Mouse (Mus musculus) left cerebral cortex, postnatal 36 days (tissue): ENCODE results near the gene Aqp11. TPM values are rescaled to one million over a fixed set of nuclear protein-coding genes. Genes with fewer than 3 reads are reported as not detected.
A peak's percentile ranks its signal among the peaks of the same experiment; 100 is the strongest.

ENCODE experiments used
- DNase-seq, 2 experiments: peaks; one replicate each; pipeline ENCODE4 v3.0.0; 2021 to 2022; ENCODE audit warnings: low spot score in 2 of 2, mixed read lengths in 1 of 2
- intact Hi-C: fragments of 180-260 bp; cut with DNase I; formaldehyde crosslinking; loops from one replicate; pipeline ENCODE4 v1.15.1; 2025
- total RNA-seq, 2 experiments: library from RNA; stranded (reverse); gene quantifications; 2 replicates each; pipeline ENCODE4 v1.2.3; 2021

Gene Aqp11
- total RNA-seq, 2 experiments from 2014 or later, result 22.1 to 23.3 TPM

DNA sequence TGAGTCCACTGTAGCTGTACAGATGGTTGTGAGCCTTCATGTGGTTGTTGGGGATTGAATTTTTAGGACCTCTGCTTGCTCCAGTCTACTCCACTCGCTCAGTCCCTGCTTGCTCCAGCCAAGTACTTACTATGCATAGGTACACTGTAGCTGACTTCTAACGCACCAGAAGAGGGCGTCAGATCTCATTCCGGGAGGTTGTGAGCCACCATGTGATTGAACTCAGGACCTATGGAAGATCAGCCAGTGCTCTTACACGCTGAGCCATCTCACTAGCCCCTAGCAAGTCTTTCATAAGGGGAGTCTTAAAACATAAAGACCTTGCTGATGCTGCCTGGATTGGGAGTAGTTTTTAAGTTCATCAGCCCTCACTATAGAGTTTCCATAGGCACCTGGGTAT lies 18.0 kb downstream of the Aqp11 start:
- intact Hi-C loops, result no loop called here
- DNase-seq, result no peak

DNA sequence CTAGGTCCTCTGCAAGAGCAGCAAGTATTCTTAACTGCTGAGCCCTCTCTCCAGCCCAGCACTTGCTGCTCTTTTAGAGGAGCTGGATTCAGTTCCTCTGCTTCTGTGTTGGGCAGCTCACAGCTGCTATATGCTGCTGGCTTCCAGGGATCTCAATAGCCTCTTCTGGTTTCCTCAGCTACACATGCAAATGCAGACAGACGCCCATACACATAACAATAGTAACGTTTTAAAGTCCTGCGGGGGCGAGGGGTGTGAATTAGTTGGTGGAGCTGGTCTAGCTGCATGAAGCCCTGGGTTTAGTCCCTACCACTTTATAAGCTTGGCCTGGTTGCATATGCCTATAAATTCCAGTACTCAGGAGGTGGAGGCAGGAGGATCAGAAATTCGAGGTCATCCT lies 19.0 kb downstream of the Aqp11 start:
- intact Hi-C loops, result no loop called here
- DNase-seq, result no peak

DNA sequence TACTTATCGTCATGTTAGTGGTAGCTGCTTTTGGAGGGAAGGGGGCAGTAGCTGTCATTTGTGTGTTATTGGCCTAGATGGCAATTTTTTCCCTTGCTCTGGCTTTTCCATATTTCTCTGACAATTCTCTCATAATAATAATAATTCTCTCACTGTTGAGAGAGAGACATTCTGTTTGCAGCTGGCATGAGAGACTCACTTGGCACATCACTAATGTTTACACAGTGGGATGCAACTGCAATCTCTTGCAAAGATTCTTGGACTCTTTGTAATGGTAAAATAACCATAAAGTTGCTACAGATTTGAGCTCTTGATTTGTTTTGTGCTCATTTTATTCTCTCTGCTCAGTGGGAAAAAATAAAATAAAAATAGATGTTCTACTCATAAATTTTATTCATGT lies 20.8 kb downstream of the Aqp11 start:
- intact Hi-C loops, result no loop called here
- no peak for DNase-seq

DNA sequence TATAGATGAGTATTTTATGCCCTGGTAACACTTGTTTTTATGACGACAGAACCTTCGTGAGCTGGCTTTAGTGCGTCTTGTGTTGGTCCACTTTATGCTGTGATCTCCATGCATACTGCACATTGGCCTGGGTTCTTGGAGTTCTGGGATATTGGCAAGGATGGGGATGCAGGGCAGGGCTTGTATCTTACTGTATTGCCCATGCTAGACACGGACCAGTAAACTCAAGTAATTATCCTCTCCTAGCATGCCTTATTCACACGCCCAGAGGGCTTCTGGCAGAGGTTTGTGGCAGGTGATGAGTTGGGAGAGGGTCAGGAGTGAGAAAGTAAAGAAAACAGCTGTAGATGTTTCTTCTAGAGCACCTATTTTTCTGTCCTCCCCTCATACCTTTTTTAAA lies 23.4 kb downstream of the Aqp11 start:
- intact Hi-C loops, result no loop called here
- no peak for DNase-seq

DNA sequence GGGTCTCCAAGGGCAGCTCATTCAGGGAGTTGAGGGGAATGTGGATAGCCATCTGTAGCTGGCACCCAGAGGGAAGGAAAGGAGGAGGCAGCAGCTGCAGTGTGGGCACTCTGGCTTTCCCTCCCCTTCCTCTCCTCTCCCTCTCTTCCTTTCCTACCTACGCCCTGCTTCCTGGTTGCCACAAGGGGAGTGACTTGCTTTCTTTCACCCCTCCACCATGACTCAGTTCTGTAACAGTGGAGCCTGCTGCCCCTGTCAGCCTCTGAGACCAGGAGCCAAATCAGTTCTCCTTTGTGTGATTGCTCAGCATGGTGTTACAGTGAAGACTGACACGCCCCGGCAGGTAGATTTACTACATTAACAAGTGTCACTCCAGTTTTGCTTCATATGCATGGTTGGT lies 28.9 kb downstream of the Aqp11 start:
- intact Hi-C loops, result no loop called here
- DNase-seq, result peak; percentile 23 to 33

DNA sequence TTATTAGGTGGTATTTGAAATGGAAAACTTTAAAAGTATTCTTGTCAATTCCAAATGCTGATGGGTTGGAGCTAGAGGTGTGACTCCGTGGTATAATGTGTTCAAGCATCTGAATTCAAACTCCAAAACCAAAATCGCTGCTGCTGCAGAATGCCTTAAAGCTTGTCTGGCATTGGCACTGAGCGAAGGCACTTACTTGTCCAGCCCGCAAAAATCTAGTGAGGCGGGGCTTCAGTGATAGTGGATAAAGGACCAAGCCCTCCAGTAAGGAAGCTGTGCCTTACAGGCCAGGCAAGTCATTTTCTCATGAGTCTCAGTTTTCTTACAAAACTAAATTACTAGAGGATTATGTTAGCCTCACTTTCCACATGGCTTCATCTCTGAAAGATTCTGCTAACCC lies 30.3 kb downstream of the Aqp11 start:
- DNase-seq, result no peak
- intact Hi-C loops, result no loop called here

DNA sequence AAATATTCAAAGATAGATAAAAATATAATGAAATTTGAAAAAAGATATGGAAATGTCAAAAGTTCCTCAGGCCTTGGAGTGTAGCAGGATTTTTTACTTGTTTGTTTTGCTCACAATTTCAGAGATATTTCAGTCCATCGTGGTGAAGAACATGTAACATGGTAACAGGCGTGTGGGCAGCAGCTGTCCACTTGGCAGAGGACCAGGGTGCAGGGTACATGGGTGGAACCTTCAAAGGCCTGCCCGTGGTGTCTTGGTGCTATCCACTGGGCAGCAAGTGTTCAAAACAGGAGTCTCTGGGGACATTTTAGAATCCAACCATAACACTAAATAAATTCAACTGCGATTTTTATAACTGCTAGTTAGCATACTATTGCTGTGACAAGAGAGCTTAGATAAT lies 31.0 kb downstream of the Aqp11 start:
- intact Hi-C loops, result no loop called here
- no peak for DNase-seq

DNA sequence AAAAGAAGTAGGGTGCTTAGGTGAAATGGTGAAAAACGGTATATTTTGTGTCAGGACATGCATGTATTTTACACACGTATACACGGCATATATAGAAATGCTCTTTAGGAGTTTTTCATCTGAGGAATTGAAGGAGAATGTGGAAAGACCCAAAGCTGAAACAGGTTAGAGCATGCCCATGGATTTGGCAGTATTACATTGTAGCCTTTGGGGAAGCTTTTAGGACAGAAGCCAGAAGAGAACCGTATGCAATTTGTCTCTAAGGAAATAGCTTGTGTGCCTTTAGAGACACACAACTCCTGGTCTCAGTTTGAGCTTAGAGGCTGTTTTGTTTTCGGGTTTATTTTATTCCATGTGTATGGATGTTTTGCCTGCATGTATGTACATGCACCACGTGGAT lies 37.0 kb downstream of the Aqp11 start:
- intact Hi-C loops, result no loop called here
- DNase-seq, result no peak

DNA sequence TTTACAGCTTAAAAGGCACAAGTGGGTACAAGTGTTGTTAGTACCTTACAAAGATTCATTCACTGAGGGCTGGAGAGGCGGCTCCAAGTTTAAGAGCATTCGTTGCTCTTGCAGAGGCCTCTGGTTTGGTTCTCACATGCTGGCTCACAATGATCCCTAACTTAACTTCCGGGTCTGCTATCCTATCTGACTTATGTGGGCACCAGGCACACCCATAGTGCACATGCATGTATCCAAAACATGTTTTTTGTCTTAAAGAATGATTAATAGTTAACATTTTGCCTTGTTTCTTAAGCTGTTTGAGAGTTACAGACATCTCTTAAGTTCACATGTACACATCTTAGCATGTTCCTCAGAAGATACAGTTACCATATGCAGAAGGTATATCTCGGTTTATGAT lies 37.9 kb downstream of the Aqp11 start:
- DNase-seq, result no peak
- intact Hi-C loops, result no loop called here

DNA sequence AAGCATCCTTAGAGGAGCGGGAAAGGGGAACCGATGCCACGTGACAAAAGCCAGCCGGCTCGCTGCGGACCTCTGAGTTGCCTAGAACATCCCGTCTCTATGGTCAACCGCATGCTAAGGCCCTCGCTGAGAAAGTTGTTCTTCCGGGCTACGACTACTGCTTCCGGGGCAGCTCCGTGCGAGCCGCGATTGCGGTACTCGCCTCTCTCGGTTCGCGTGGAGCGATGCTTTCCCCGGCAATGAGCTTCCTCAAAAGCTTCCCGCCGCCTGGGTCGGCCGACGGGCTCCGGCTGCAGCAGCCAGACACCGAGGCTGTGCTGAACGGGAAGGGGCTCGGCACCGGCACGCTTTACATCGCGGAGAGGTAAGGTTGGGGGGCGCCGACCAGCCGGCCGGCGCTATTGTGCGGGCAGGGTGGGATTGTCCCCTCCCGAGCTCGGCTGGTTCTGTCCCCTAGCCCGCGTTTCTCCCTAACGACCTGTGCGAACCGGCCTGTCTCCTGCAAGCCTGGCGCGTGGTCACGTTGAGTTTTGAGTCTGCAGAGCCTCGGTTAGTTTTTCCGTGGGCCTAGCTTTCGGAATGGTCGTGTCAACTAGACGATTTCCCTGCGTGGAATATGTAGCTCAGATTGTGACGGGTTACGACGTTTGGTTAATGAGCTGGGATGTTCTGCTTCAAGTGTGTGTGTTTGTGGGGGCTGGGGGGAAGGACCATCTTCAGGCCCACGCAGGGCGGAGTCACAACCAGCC lies 41.4 kb downstream of the Aqp11 start, which contains the start of gene Clns1a:
Gene Clns1a (plus strand): TSS at position 129 of the 749 bp plus-strand sequence.
- intact Hi-C loops, result loop anchor here (5.0 kb wide), 1 partner anchor 119 kb away; the partner anchor contains the start of genes Aamdc and Rsf1
- DNase-seq, result peak; percentile 92 to 93

DNA sequence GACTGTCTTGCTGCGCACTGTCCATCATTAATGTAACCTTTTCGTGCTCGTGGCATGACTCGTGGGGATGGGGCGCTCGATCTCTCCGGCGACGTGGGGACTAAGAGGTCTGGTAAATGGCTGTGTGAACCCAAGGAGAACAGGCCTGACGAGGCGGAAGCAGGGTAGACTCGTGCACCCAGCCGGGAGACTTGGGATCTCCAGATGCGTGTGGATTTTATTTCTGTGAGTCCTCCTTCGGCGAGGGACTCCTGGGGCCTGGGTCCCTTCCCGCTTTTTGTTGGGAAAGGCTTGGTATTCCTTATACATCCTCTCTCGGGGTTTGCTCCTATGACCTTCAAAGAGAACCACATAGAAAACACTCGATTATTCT lies 42.0 kb downstream of the Aqp11 start:
- no peak for DNase-seq
- intact Hi-C loops, result loop anchor here (5.0 kb wide), 1 partner anchor 119 kb away; the partner anchor contains the start of genes Aamdc and Rsf1

DNA sequence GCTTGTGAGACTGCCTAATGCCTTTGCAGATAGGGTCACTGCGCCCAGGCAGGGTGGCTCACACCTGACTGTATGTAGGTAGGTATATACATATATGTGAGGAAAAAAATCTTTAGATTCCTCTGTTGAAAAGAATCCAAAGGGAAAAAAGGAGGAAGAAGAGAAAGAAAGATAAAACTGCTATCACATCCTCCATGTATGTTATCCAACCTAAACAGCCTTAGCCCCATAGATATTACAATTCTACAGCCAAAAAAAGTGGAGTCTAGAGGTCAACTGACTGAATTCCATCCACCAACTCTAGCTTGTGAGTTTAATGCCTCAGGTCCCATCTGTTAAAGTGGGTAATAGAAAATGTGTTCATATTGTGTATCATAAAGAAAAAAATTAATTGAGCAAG lies 42.6 kb downstream of the Aqp11 start:
- intact Hi-C loops, result loop anchor here (5.0 kb wide), 1 partner anchor 118 kb away; the partner anchor contains the start of genes Aamdc and Rsf1

DNA sequence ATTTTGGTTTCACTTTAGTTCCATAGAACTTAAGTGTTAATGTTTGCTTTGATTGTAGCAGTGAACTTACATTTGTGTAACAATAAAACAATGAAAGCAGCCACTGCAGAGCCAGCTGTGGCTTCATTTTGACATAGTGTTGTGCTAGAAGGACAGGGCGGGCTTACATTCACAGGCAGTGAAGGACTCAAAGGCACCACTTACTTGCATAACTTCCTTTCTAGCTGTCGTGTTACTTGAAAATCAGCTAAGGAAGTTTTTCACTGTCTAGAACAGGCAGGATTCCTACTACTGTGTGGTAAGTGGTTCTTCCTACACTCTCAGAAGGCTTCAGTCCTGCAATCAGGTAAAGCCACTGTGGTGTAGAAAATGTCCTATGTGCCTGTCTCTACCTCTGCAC lies 50.3 kb downstream of the Aqp11 start:
- no peak for DNase-seq
- intact Hi-C loops, result loop anchor here (10.0 kb wide), 1 partner anchor 173 kb away; no protein-coding TSS in a partner anchor

More for the DNA sequence above, 42.6 kb downstream of the Aqp11 start:
- no peak for DNase-seq

DNA sequence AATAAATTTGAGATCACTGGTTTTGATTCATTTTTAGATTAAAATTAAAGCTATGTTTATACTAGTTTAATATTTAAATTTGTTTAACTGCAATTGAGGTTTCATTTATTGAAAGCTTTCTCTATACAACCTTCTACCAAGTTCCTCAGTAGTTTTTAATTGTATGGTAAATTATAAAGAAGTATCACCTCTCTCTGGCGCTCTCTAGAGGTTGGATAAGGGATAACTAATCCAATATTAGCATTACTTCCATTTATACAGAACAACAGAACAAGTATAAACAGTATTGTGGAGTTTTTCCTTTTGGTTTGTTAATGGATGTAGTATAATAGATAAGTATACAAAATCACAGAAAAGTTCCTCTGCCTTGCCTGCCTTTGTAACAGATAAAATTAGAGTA lies 58.9 kb downstream of the Aqp11 start:
- no peak for DNase-seq
- intact Hi-C loops, result loop anchor here (10.0 kb wide), 1 partner anchor 254 kb away; no protein-coding TSS in a partner anchor

Other genes with a start within 250 kb of the Aqp11 start
- 10 to 100 TPM; 32.4 to 35.4 TPM for gene Aamdc, start 158.8 kb downstream of the Aqp11 start, total RNA-seq
- gene Rsf1, start 158.4 kb downstream of the Aqp11 start, total RNA-seq, result 10 to 100 TPM; 40.6 to 50.6 TPM
- 10 to 100 TPM; 78.8 to 84.4 TPM for gene Clns1a, start 41.7 kb downstream of the Aqp11 start, total RNA-seq
- gene Pak1, start 50.3 kb upstream of the Aqp11 start, total RNA-seq, result 100 to 1,000 TPM; 384 to 468 TPM
- gene Gdpd4, start 181.7 kb upstream of the Aqp11 start, total RNA-seq, result not detected